Mouse (Mus musculus) olfactory bulb, adult 2 months (tissue): ENCODE measurements around the gene Usp5.

ENCODE experiments used
- CTCF ChIP-seq: fragments of 200-500 bp; IDR thresholded peaks from 2 replicates; pipeline ENCODE4 v1.5.1; 2012; ENCODE audit warnings: low read depth, mild to moderate bottlenecking, low read length, moderate library complexity; ENCODE audit not compliant: insufficient read depth
- POLR2A ChIP-seq: fragments of 200-500 bp; IDR thresholded peaks from 2 replicates; pipeline ENCODE4 v1.6.1; 2012; ENCODE audit warnings: mild to moderate bottlenecking, low read depth, low read length, moderate library complexity; ENCODE audit not compliant: insufficient read depth

DNA sequence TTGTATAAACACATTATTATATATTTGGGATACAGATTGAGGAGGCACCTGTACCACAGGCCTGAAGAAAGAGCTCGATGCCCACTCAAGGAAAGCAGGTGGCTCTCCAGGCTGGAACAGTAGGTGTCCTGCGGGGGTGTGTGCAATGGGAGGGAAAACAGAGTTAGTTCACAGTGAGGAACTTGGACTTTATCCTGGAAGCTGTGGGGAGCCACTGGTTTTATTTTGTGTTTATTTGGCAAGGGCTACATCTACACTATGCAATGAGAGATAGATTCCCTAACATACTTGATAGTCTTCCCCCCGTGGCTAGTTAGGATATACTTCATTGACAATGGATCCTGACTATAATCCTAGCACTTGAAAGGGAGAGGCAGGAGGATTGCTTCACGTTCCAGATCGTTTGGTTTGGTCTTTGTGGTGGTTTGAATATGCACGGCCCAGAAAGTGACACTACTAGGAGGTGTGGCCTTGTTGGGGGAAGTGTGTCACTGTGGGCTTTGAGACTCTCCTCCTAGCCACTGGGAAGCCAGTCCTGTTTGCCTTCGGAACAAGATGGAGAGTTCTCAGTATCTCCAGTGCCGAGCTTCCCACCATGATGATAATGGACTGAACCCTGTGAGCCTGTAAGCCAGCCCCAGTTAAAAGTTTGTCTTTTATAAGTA, 42.4 kb downstream of the Usp5 start:
- no peak for TF ChIP-seq CTCF
- no peak for TF ChIP-seq POLR2A
